Mouse (Mus musculus) spleen, postnatal 10 days (tissue): Measurements from ENCODE around the gene Cep83.

Source experiments
- DNase-seq, 2 experiments: peaks; one replicate each; pipeline ENCODE4 v3.0.0; 2021 to 2022; ENCODE audit warnings: low spot score in 2 of 2

The Cep83 gene

GRCm38 (mm10) chr10:94779319-94779718 lies 90.9 kb downstream of the Cep83 start:
- no peak for DNase-seq

- no peak for DNase-seq
Observed at GRCm38 (mm10) chr10:94780618-94781262, 92.3 kb downstream of the Cep83 start.

GRCm38 (mm10) chr10:94789205-94789604 lies 100.8 kb downstream of the Cep83 start:
- DNase-seq: no peak

GRCm38 (mm10) chr10:94793914-94794313 lies 105.5 kb downstream of the Cep83 start:
- no peak for DNase-seq

GRCm38 (mm10) chr10:94794666-94795244 lies 106.3 kb downstream of the Cep83 start:
- DNase-seq: no peak

GRCm38 (mm10) chr10:94798128-94798527 lies 109.7 kb downstream of the Cep83 start:
- DNase-seq: no peak

- no peak for DNase-seq
Observed at GRCm38 (mm10) chr10:94799485-94800239, 111.2 kb downstream of the Cep83 start.

GRCm38 (mm10) chr10:94800677-94801354 lies 112.4 kb downstream of the Cep83 start:
- no peak for DNase-seq

GRCm38 (mm10) chr10:94804029-94804908 lies 115.8 kb downstream of the Cep83 start:
- no peak for DNase-seq

GRCm38 (mm10) chr10:94804909-94805220 lies 116.4 kb downstream of the Cep83 start:
- DNase-seq: no peak

- DNase-seq: no peak
Observed at GRCm38 (mm10) chr10:94807323-94807722, 118.9 kb downstream of the Cep83 start.

GRCm38 (mm10) chr10:94808275-94808674 lies 119.8 kb downstream of the Cep83 start:
- DNase-seq: no peak

- DNase-seq: no peak
Observed at GRCm38 (mm10) chr10:94809946-94810472, 121.6 kb downstream of the Cep83 start.

- DNase-seq: no peak
Observed at GRCm38 (mm10) chr10:94811907-94812851, 123.7 kb downstream of the Cep83 start.

GRCm38 (mm10) chr10:94818127-94818526 lies 129.7 kb downstream of the Cep83 start:
- DNase-seq: no peak

- no peak for DNase-seq
Observed at GRCm38 (mm10) chr10:94818781-94819665, 130.6 kb downstream of the Cep83 start.

GRCm38 (mm10) chr10:94823971-94824760 lies 135.7 kb downstream of the Cep83 start:
- no peak for DNase-seq

- peak in 1 of 2 experiments; percentile 42 for DNase-seq
Observed at GRCm38 (mm10) chr10:94825951-94826350, 137.5 kb downstream of the Cep83 start.
